Mouse (Mus musculus): ENCODE measurements around the gene Man1c1. TPM values are rescaled to one million over a fixed set of nuclear protein-coding genes. Genes with fewer than 3 reads are reported as not detected.

Man1c1 gene
- total and polyA plus RNA-seq, 3 experiments, result 0.04 to 0.44 (median 0.20) TPM

- Histone ChIP-seq H3K27ac (ENCODE audit: insufficient read depth, low read depth) (no peak overlapping the region), H3K4me1 (ENCODE audit: control insufficient read depth in 1 of 2, insufficient read depth in 2 of 2) (peaks cover 5 to 41% of the 10 kb centered on the region in 2 experiments; a peak in 3 of 4 replicates), H3K36me3 (replicated peaks in 1 of 2; ENCODE audit: control insufficient read depth in 1 of 2, insufficient read depth in 1 of 2, low read length in 1 of 2) (peaks cover 0 to 18% of the 10 kb centered on the region in 2 experiments)
These were observed 48.9 kb upstream of the Man1c1 start for GRCm38 (mm10) chr4:134752911-134753426.

DNA sequence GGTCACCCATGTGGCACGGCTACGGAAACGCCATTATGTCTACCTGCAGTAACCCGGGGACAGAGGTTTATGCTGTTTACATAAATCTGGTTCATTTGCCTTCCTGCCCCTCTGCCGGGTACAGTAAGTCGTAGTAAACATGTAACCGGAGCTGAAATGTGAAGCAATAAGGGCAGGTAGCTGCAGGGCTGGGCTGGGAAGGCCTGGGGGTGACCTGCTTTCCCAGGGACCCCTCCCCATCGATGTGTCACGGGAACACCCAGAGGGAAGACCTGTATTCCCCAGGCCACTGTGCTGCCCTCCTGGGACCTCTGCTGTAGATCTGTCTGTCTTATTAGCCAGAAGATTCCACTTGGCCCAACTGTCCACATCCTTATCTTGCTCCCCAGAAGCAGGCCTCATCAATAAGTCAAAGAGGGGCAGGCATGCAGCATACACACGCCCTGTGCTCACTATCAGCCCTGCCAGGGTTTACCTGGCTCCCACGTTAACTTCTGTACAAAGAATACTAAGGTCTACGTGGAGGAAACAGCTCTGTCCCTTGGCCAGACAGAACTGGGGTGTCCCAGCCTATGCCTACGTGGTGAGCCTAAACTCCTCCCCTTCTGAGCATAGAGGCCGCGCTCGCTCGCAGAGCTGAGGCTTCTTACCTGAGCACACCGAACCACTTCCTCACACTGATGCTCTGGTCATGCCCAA lies 47.7 kb upstream of the Man1c1 start:
- Histone ChIP-seq H3K9me3 (replicated peaks; ENCODE audit: low read length) (no peaks in the 10 kb centered on the region), H3K4me1 (ENCODE audit: control insufficient read depth in 1 of 2, insufficient read depth in 2 of 2) (peaks cover 5 to 41% of the 10 kb centered on the region in 2 experiments; a peak in 3 of 4 replicates), H3K27me3 (replicated peaks) (no peaks in the 10 kb centered on the region), H3K36me3 (replicated peaks in 1 of 2; ENCODE audit: control insufficient read depth in 1 of 2, insufficient read depth in 1 of 2, low read length in 1 of 2) (peaks cover 0 to 28% of the 10 kb centered on the region in 2 experiments), H3K9ac (ENCODE audit: insufficient read depth, low read depth) (no peak overlapping the region), H3K79me2 (replicated peaks; ENCODE audit: control insufficient read depth, extremely low read depth, insufficient read depth, poor library complexity, severe bottlenecking) (no peaks in the 10 kb centered on the region), H3K4me3 (replicated peaks in 1 of 3; ENCODE audit: low read depth in 2 of 3, low read length in 2 of 3, poor library complexity in 1 of 3) (no peak overlapping the region), H3K27ac (ENCODE audit: insufficient read depth, low read depth) (no peak overlapping the region), H3K4me2 (ENCODE audit: insufficient read depth, low read depth, poor library complexity, severe bottlenecking) (no peak overlapping the region)
- TF ChIP-seq GABPA (IDR thresholded peaks at IDR 0.05; ENCODE audit: insufficient replicate concordance, low read depth, low read length), result no peak
- TF ChIP-seq TCF12 (IDR thresholded peaks at IDR 0.05; ENCODE audit: low read depth, low read length), result no peak
- no peak for TF ChIP-seq TBP (conservative IDR thresholded peaks at IDR 0.05; ENCODE audit: low read depth, low read length)
- no peak for TF ChIP-seq MAFK (IDR thresholded peaks at IDR 0.05; ENCODE audit: insufficient replicate concordance, low read length)
- no peak for TF ChIP-seq SIN3A (IDR thresholded peaks at IDR 0.05; ENCODE audit: low read length)
- TF ChIP-seq KAT2A (IDR thresholded peaks at IDR 0.05; ENCODE audit: insufficient replicate concordance, low read length), result no peak
- TF ChIP-seq E2F4 (IDR thresholded peaks at IDR 0.05; ENCODE audit: insufficient replicate concordance, low read depth, low read length), result no peak
- TF ChIP-seq ZMIZ1 (IDR thresholded peaks at IDR 0.05; ENCODE audit: low read depth, low read length), result no peak
- no peak for TF ChIP-seq JUND (conservative IDR thresholded peaks at IDR 0.05; ENCODE audit: low read depth, low read length)
- TF ChIP-seq ELF1 (IDR thresholded peaks at IDR 0.05; ENCODE audit: low read depth, low read length), result no peak
- TF ChIP-seq CHD2 (IDR thresholded peaks at IDR 0.05; ENCODE audit: low read length), result no peak
- no peak for TF ChIP-seq IRF4 (IDR thresholded peaks at IDR 0.05; ENCODE audit: low read depth, low read length)
- TF ChIP-seq MAZ (IDR thresholded peaks at IDR 0.05; ENCODE audit: low read depth, low read length), result no peak
- no peak for TF ChIP-seq USF2 (conservative IDR thresholded peaks at IDR 0.05; ENCODE audit: low read depth, low read length)
- TF ChIP-seq ETS1 (conservative IDR thresholded peaks at IDR 0.05; ENCODE audit: low read depth, low read length), result no peak
- dilution Hi-C loops (cut with MboI; ENCODE audit: extremely low pct_ligation_motif_present, extremely low pct_unique_long_range_greater_than_20kb, low sequenced_read_pairs), result no loop called here
- in situ Hi-C loops (cut with MboI; ENCODE audit: low pct_ligation_motif_present, low pct_unique_long_range_greater_than_20kb, low sequenced_read_pairs), result no loop called here
- DNase-seq (ENCODE audit: extremely low read depth), result peak; percentile 23

More at GRCm38 (mm10) chr4:134752911-134753426, 48.9 kb upstream of the Man1c1 start:
- TF ChIP-seq PAX5 (IDR thresholded peaks at IDR 0.05; ENCODE audit: low read length) (no peak), SIN3A (IDR thresholded peaks at IDR 0.05; ENCODE audit: low read length) (no peak)
- Histone ChIP-seq H3K9ac (ENCODE audit: insufficient read depth, low read depth) (no peak overlapping the region), H3K9me3 (replicated peaks; ENCODE audit: low read length) (no peaks in the 10 kb centered on the region), H3K79me2 (replicated peaks; ENCODE audit: control insufficient read depth, extremely low read depth, insufficient read depth, poor library complexity, severe bottlenecking) (no peaks in the 10 kb centered on the region), H3K4me2 (ENCODE audit: insufficient read depth, low read depth, poor library complexity, severe bottlenecking) (no peak overlapping the region), H3K4me3 (replicated peaks in 1 of 3; ENCODE audit: low read depth in 2 of 3, low read length in 2 of 3, poor library complexity in 1 of 3) (no peak overlapping the region), H3K27me3 (replicated peaks) (no peaks in the 10 kb centered on the region)
- no peak for DNase-seq (ENCODE audit: extremely low read depth)
- dilution Hi-C loops (cut with MboI; ENCODE audit: extremely low pct_ligation_motif_present, extremely low pct_unique_long_range_greater_than_20kb, low sequenced_read_pairs), result no loop called here
- in situ Hi-C loops (cut with MboI; ENCODE audit: low pct_ligation_motif_present, low pct_unique_long_range_greater_than_20kb, low sequenced_read_pairs), result no loop called here
